In genomic region chr4:40970592-40970841, GRCm38 (mm10) we compare ENCODE assay signal across 9 mouse cellular contexts. TPM values are rescaled to one million over a fixed set of nuclear protein-coding genes. Genes with fewer than 3 reads are reported as not detected.
DNase-seq lines count a peak whose midpoint lies in the region; ATAC-seq and TF ChIP-seq lines count a peak whose summit lies in the region.
"Had no signal": no experiment of that assay in that cellular context is flagged by ENCODE, and none has a peak within 500 bp of the region (broad histone marks: within the 10 kb centered on the region; RNA-seq: fewer than 3 reads in every experiment).

No protein-coding gene starts in this region.

- peaks cover 16% of the 10 kb centered on the region for H3K4me1 ChIP-seq in heart, embryonic 11.5 days (ENCODE audit: control insufficient read depth, insufficient read depth, low read length)
- peaks cover 13 to 40% of the 10 kb centered on the region in 2 experiments for H3K4me1 ChIP-seq in CH12.LX (ENCODE audit: control insufficient read depth in 1 of 2, insufficient read depth in 2 of 2)
- H3K4me1 ChIP-seq in forebrain, embryonic 13.5 days: peaks cover 21% of the 10 kb centered on the region
- peaks cover 13 to 21% of the 10 kb centered on the region in 2 experiments for H3K4me1 ChIP-seq in liver, embryonic 14.5 days (replicated peaks; ENCODE audit: control insufficient read depth in 2 of 2, insufficient read depth in 2 of 2, low read length in 1 of 2)

- H3K36me3 ChIP-seq in heart, embryonic 11.5 days (ENCODE audit: control insufficient read depth, insufficient read depth, low read length): peaks cover 5% of the 10 kb centered on the region
- peaks cover 12 to 49% of the 10 kb centered on the region in 2 experiments for H3K36me3 ChIP-seq in CH12.LX (replicated peaks in 1 of 2; ENCODE audit: control insufficient read depth in 1 of 2, insufficient read depth in 1 of 2, low read length in 1 of 2)
- H3K36me3 ChIP-seq in forebrain, embryonic 13.5 days (ENCODE audit: poor library complexity, severe bottlenecking): peaks cover 28% of the 10 kb centered on the region
- H3K36me3 ChIP-seq in liver, embryonic 14.5 days (replicated peaks; ENCODE audit: control insufficient read depth, insufficient read depth, low read depth): peaks cover 5% of the 10 kb centered on the region

- TF ChIP-seq POLR2A in CH12.LX (IDR thresholded peaks at IDR 0.05; ENCODE audit: low read depth, low read length): no peak

- dilution Hi-C loops in CH12.LX (cut with MboI; ENCODE audit: extremely low pct_ligation_motif_present, extremely low pct_unique_long_range_greater_than_20kb, low sequenced_read_pairs): no loop called here

- H3K4me3 ChIP-seq in heart, embryonic 11.5 days (ENCODE audit: low read depth, low read length): peak overlapping the region; percentile 89
- H3K4me3 ChIP-seq in CH12.LX (replicated peaks in 1 of 3; ENCODE audit: low read depth in 2 of 3, low read length in 2 of 3, poor library complexity in 1 of 3): peak overlapping the region; percentile 81 to 97 (median 91)
- peak overlapping the region; percentile 97 for H3K4me3 ChIP-seq in forebrain, embryonic 13.5 days
- peak overlapping the region; percentile 74 to 99 for H3K4me3 ChIP-seq in liver, embryonic 14.5 days (ENCODE audit: insufficient read depth in 1 of 2, low read depth in 2 of 2, low read length in 2 of 2)

- TF ChIP-seq CTCF in CH12.LX (conservative IDR thresholded peaks at IDR 0.05 in 1 of 2, IDR thresholded peaks at IDR 0.05 in 1 of 2; ENCODE audit: low read depth in 2 of 2, low read length in 2 of 2): no peak
- no peak for TF ChIP-seq CTCF in liver, embryonic 14.5 days (IDR thresholded peaks at IDR 0.05; ENCODE audit: low read depth)

- peak overlapping the region; percentile 78 for H3K4me2 ChIP-seq in heart, embryonic 11.5 days
- peak overlapping the region; percentile 93; the same call in 1 of the 2 replicates for H3K4me2 ChIP-seq in CH12.LX (ENCODE audit: insufficient read depth, low read depth, poor library complexity, severe bottlenecking)
- peak overlapping the region; percentile 84 for H3K4me2 ChIP-seq in forebrain, embryonic 13.5 days
- peak overlapping the region; percentile 92 for H3K4me2 ChIP-seq in liver, embryonic 14.5 days (ENCODE audit: low read depth)

- no peak for DNase-seq in heart, postnatal 4 days
- no peak for DNase-seq in CH12.LX (ENCODE audit: extremely low read depth)
- no peak for DNase-seq in liver, embryonic 14.5 days (ENCODE audit: low read depth in 3 of 3, low spot score in 3 of 3)
- DNase-seq in adrenal gland, postnatal 36 days: no peak
- DNase-seq in thymus, postnatal 36 days: no peak
- DNase-seq in right cerebral cortex, postnatal 10 days (ENCODE audit: low spot score in 2 of 2): no peak

- peak; percentile 31; the same call in 1 of the 2 replicates for ATAC-seq in heart, embryonic 11.5 days (replicated peaks; ENCODE audit: insufficient number of reproducible peaks, low FRiP score, low TSS enrichment)
- no peak for ATAC-seq in forebrain, embryonic 13.5 days
- ATAC-seq in liver, embryonic 14.5 days (ENCODE audit: insufficient read depth): peak; percentile 44

- H3K27ac ChIP-seq in heart, embryonic 11.5 days (ENCODE audit: low read depth, low read length): peak overlapping the region; percentile 96
- no peak overlapping the region for H3K27ac ChIP-seq in CH12.LX (ENCODE audit: insufficient read depth, low read depth)
- H3K27ac ChIP-seq in forebrain, embryonic 13.5 days: peak overlapping the region; percentile 89
- peak overlapping the region; percentile 79 for H3K27ac ChIP-seq in liver, embryonic 14.5 days

- TF ChIP-seq RAD21 in CH12.LX (IDR thresholded peaks at IDR 0.05; ENCODE audit: low read depth, low read length): no peak

- H3K9me3 ChIP-seq in heart, embryonic 11.5 days (replicated peaks; ENCODE audit: control insufficient read depth, low read length): no peaks in the 10 kb centered on the region
- H3K9me3 ChIP-seq in CH12.LX (replicated peaks; ENCODE audit: low read length): no peaks in the 10 kb centered on the region
- no peaks in the 10 kb centered on the region for H3K9me3 ChIP-seq in forebrain, embryonic 13.5 days (replicated peaks)
- H3K9me3 ChIP-seq in liver, embryonic 14.5 days (ENCODE audit: control insufficient read depth, low read length): no peaks in the 10 kb centered on the region

- 0% methylated on average over 15 of the region's 16 CpGs for WGBS in heart, embryonic 11.5 days (ENCODE audit: insufficient replicate concordance)
- WGBS in forebrain, embryonic 13.5 days: 0% methylated on average over 16 of the region's 16 CpGs
- under 1% methylated on average over 15 of the region's 16 CpGs for WGBS in liver, embryonic 14.5 days (ENCODE audit: insufficient replicate concordance)

- no peaks in the 10 kb centered on the region for H3K27me3 ChIP-seq in heart, embryonic 11.5 days (ENCODE audit: control insufficient read depth, insufficient read depth, low read length)
- no peaks in the 10 kb centered on the region for H3K27me3 ChIP-seq in CH12.LX (replicated peaks)
- H3K27me3 ChIP-seq in forebrain, embryonic 13.5 days: no peaks in the 10 kb centered on the region
- no peaks in the 10 kb centered on the region for H3K27me3 ChIP-seq in liver, embryonic 14.5 days (ENCODE audit: control insufficient read depth, insufficient read depth, low read length)

- peak overlapping the region; percentile 90 for H3K9ac ChIP-seq in heart, embryonic 11.5 days (ENCODE audit: low read depth, low read length)
- peak overlapping the region; percentile 78 for H3K9ac ChIP-seq in CH12.LX (ENCODE audit: insufficient read depth, low read depth)
- H3K9ac ChIP-seq in forebrain, embryonic 13.5 days: peak overlapping the region; percentile 86
- peak overlapping the region; percentile 71 for H3K9ac ChIP-seq in liver, embryonic 14.5 days (replicated peaks)

- in situ Hi-C loops in CH12.LX (cut with MboI; ENCODE audit: low pct_ligation_motif_present, low pct_unique_long_range_greater_than_20kb, low sequenced_read_pairs): no loop called here

- H3K79me2 ChIP-seq in CH12.LX (replicated peaks; ENCODE audit: control insufficient read depth, extremely low read depth, insufficient read depth, poor library complexity, severe bottlenecking): peaks cover 48% of the 10 kb centered on the region

- TF ChIP-seq EP300 in CH12.LX (IDR thresholded peaks at IDR 0.05; ENCODE audit: low read length): no peak
- TF ChIP-seq EP300 in liver, embryonic 14.5 days (IDR thresholded peaks at IDR 0.05; ENCODE audit: low read depth): no peak; the same call in 1 of the 2 replicates

TF ChIP-seq in CH12.LX, 34 proteins besides CTCF, POLR2A, EP300 and RAD21 (continues in another document):
- TF ChIP-seq NRF1 (IDR thresholded peaks at IDR 0.05; ENCODE audit: low read depth, low read length) (no peak), SIN3A (IDR thresholded peaks at IDR 0.05; ENCODE audit: low read length) (no peak), RCOR1 (conservative IDR thresholded peaks at IDR 0.05; ENCODE audit: low read depth, low read length) (no peak), TBP (conservative IDR thresholded peaks at IDR 0.05; ENCODE audit: low read depth, low read length) (no peak; the same call in 1 of the 2 replicates), ZC3H11A (IDR thresholded peaks at IDR 0.05; ENCODE audit: low read depth, low read length) (no peak), JUN (IDR thresholded peaks at IDR 0.05; ENCODE audit: insufficient read depth, low read depth, low read length) (no peak), IRF4 (IDR thresholded peaks at IDR 0.05; ENCODE audit: low read depth, low read length) (no peak), ETS1 (conservative IDR thresholded peaks at IDR 0.05; ENCODE audit: low read depth, low read length) (no peak), MAX (IDR thresholded peaks at IDR 0.05; ENCODE audit: low read length) (no peak)

RNA-seq across cellular contexts. Expression of gene Nfx1, which starts 0.2 kb away (rescaled TPM):
- polyA plus RNA-seq in heart, embryonic 11.5 days (2014; fragmentation: Nextera tagmentation; extraction: Ambion mirVana): 67.7 and 68.3 TPM in 2 replicates
- 10 to 100 TPM; 35.8 to 38.5 TPM for total RNA-seq in heart, postnatal 4 days (2021)
- total RNA-seq in CH12.LX (2012; rRNA removed): 53.7 and 55.5 TPM in 2 replicates
- 70.5 and 75.2 TPM in 2 replicates for total RNA-seq in CH12.LX (2014; rRNA removed)
- polyA plus RNA-seq in CH12.LX (2012; ENCODE audit: insufficient read length, low read depth): 87.0 and 89.8 TPM in 2 replicates
- 96.9 and 106 TPM in 2 replicates for polyA plus RNA-seq in forebrain, embryonic 13.5 days (2015; fragmentation: Nextera tagmentation; extraction: Ambion mirVana)
- 16.7 and 22.1 TPM in 2 replicates for polyA plus RNA-seq in liver, embryonic 14.5 days (2012; rRNA removed)
- polyA plus RNA-seq in liver, embryonic 14.5 days (2014; fragmentation: Nextera tagmentation; extraction: Ambion mirVana): 27.1 and 27.2 TPM in 2 replicates
- 10 to 100 TPM; 75.5 to 97.1 TPM for total RNA-seq in adrenal gland, postnatal 36 days (2021)

RNA-seq across cellular contexts. Expression of gene Chmp5, which starts 22.3 kb away (rescaled TPM):
- 78.2 and 90.4 TPM in 2 replicates for polyA plus RNA-seq in heart, embryonic 11.5 days (2014; fragmentation: Nextera tagmentation; extraction: Ambion mirVana)
- total RNA-seq in heart, postnatal 4 days (2021): 10 to 100 TPM; 37.9 to 38.5 TPM
- 51.6 and 53.0 TPM in 2 replicates for total RNA-seq in CH12.LX (2012; rRNA removed)
- 86.7 and 88.1 TPM in 2 replicates for total RNA-seq in CH12.LX (2014; rRNA removed)
- 43.6 and 45.9 TPM in 2 replicates for polyA plus RNA-seq in CH12.LX (2012; ENCODE audit: insufficient read length, low read depth)
- 169 and 179 TPM in 2 replicates for polyA plus RNA-seq in forebrain, embryonic 13.5 days (2015; fragmentation: Nextera tagmentation; extraction: Ambion mirVana)
- polyA plus RNA-seq in liver, embryonic 14.5 days (2012; rRNA removed): 12.6 and 24.5 TPM in 2 replicates
- polyA plus RNA-seq in liver, embryonic 14.5 days (2014; fragmentation: Nextera tagmentation; extraction: Ambion mirVana): 42.7 and 45.1 TPM in 2 replicates
- 100 to 1,000 TPM; 101 to 105 TPM for total RNA-seq in adrenal gland, postnatal 36 days (2021)

RNA-seq across cellular contexts. Expression of gene Bag1, which starts 22.4 kb away (rescaled TPM):
- 199 and 217 TPM in 2 replicates for polyA plus RNA-seq in heart, embryonic 11.5 days (2014; fragmentation: Nextera tagmentation; extraction: Ambion mirVana)
- 100 to 1,000 TPM; 196 to 204 TPM for total RNA-seq in heart, postnatal 4 days (2021)
- 105 and 123 TPM in 2 replicates for total RNA-seq in CH12.LX (2012; rRNA removed)
- total RNA-seq in CH12.LX (2014; rRNA removed): 149 and 190 TPM in 2 replicates
- polyA plus RNA-seq in CH12.LX (2012; ENCODE audit: insufficient read length, low read depth): 161 and 193 TPM in 2 replicates
- polyA plus RNA-seq in forebrain, embryonic 13.5 days (2015; fragmentation: Nextera tagmentation; extraction: Ambion mirVana): 185 and 207 TPM in 2 replicates
- 21.6 and 59.8 TPM in 2 replicates for polyA plus RNA-seq in liver, embryonic 14.5 days (2012; rRNA removed)
- polyA plus RNA-seq in liver, embryonic 14.5 days (2014; fragmentation: Nextera tagmentation; extraction: Ambion mirVana): 131 and 139 TPM in 2 replicates
- total RNA-seq in adrenal gland, postnatal 36 days (2021): 100 to 1,000 TPM; 287 to 331 TPM

RNA-seq across cellular contexts. Expression of gene Spink4, which starts 50.7 kb away (rescaled TPM):
- polyA plus RNA-seq in heart, embryonic 11.5 days (2014; fragmentation: Nextera tagmentation; extraction: Ambion mirVana): 5.9 and 7.9 TPM in 2 replicates
- 1 to 10 TPM; 2.7 to 2.8 TPM for total RNA-seq in heart, postnatal 4 days (2021)
- total RNA-seq in CH12.LX (2012; rRNA removed): not detected in 2 replicates
- not detected in 2 replicates for total RNA-seq in CH12.LX (2014; rRNA removed)
- not detected in 2 replicates for polyA plus RNA-seq in CH12.LX (2012; ENCODE audit: insufficient read length, low read depth)
- polyA plus RNA-seq in forebrain, embryonic 13.5 days (2015; fragmentation: Nextera tagmentation; extraction: Ambion mirVana): not detected in 2 replicates
- 0.42 and 0.58 TPM in 2 replicates for polyA plus RNA-seq in liver, embryonic 14.5 days (2012; rRNA removed)
- 0.71 and 1.3 TPM in 2 replicates for polyA plus RNA-seq in liver, embryonic 14.5 days (2014; fragmentation: Nextera tagmentation; extraction: Ambion mirVana)
- 10 to 100 TPM in 1 of 2 experiments, not detected in 1; 12.8 TPM for total RNA-seq in adrenal gland, postnatal 36 days (2021)
- polyA plus RNA-seq: CD4-positive, CD25-positive, alpha-beta regulatory T cell, adult 4 months had no signal
